Mouse (Mus musculus): ENCODE measurements around the gene Tmem114. TPM values are rescaled to one million over a fixed set of nuclear protein-coding genes. Genes with fewer than 3 reads are reported as not detected.
A peak's percentile ranks its signal among the peaks of the same experiment; 100 is the strongest.

The Tmem114 gene
- polyA plus RNA-seq, 1 experiment from 2014 or later = not detected

DNA sequence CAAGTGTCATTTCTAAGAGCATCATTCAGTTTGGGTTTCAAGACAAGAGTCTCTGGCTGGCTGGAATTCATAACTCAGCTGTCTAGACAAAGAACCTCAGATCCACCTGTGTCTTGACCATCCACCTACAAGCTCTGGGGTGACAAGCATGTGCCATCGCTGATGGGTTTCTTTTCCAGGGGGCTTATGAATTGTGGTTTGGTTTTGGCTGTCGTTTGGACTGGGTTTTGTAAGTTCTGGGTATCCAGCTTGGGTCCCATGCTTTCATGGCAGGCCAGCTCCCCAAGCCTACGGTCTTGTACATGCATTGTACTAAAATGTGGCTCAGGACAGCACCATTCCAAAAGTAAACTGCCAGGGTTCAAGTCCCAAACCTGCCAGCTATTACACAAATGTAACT is 6.8 kb downstream of the Tmem114 start:
- 87% methylated on average over 3 of the region's 3 CpGs for WGBS
- no peak overlapping the region for H3K4me3 ChIP-seq (ENCODE audit: low read depth, low read length)
- H3K4me2 ChIP-seq (ENCODE audit: low read depth, low read length) = no peak overlapping the region
- H3K4me1 ChIP-seq (ENCODE audit: control insufficient read depth, insufficient read depth, low read length) = no peaks in the 10 kb centered on the region
- H3K9me3 ChIP-seq (ENCODE audit: control insufficient read depth, low read length) = no peaks in the 10 kb centered on the region
- DNase-seq (ENCODE audit: low spot score) (no peak), ATAC-seq (ENCODE audit: low read depth) (no peak)
- no peak overlapping the region for H3K27ac ChIP-seq (replicated peaks; ENCODE audit: low read depth, low read length)
- no peaks in the 10 kb centered on the region for H3K36me3 ChIP-seq (ENCODE audit: control insufficient read depth, insufficient read depth, low read length)
- no peak overlapping the region for H3K9ac ChIP-seq (ENCODE audit: low read depth, low read length)
- peaks cover 8% of the 10 kb centered on the region for H3K27me3 ChIP-seq (replicated peaks; ENCODE audit: control insufficient read depth, insufficient read depth, low read length)

- Histone ChIP-seq H3K27me3 (replicated peaks; ENCODE audit: control insufficient read depth, insufficient read depth, low read length) (peaks cover 3% of the 10 kb centered on the region; the same call in 1 of the 2 replicates), H3K4me1 (ENCODE audit: control insufficient read depth, insufficient read depth, low read length) (no peaks in the 10 kb centered on the region), H3K4me2 (ENCODE audit: low read depth, low read length) (no peak overlapping the region), H3K27ac (replicated peaks; ENCODE audit: low read depth, low read length) (no peak overlapping the region), H3K9me3 (ENCODE audit: control insufficient read depth, low read length) (no peaks in the 10 kb centered on the region), H3K4me3 (ENCODE audit: low read depth, low read length) (no peak overlapping the region), H3K36me3 (ENCODE audit: control insufficient read depth, insufficient read depth, low read length) (no peaks in the 10 kb centered on the region), H3K9ac (ENCODE audit: low read depth, low read length) (no peak overlapping the region)
- DNase-seq (ENCODE audit: low spot score) (no peak), ATAC-seq (ENCODE audit: low read depth) (no peak)
- 64% methylated on average over 19 of the region's 20 CpGs for WGBS
Observed at GRCm38 (mm10) chr16:8417011-8417720, 7.8 kb downstream of the Tmem114 start.

- H3K9me3 ChIP-seq (ENCODE audit: control insufficient read depth, low read length) = no peaks in the 10 kb centered on the region
- H3K36me3 ChIP-seq (ENCODE audit: control insufficient read depth, insufficient read depth, low read length) = no peaks in the 10 kb centered on the region
- H3K4me2 ChIP-seq (ENCODE audit: low read depth, low read length) = no peak overlapping the region
- no peaks in the 10 kb centered on the region for H3K4me1 ChIP-seq (ENCODE audit: control insufficient read depth, insufficient read depth, low read length)
- ATAC-seq (ENCODE audit: low read depth) = no peak
- H3K9ac ChIP-seq (ENCODE audit: low read depth, low read length) = no peak overlapping the region
- no peak for DNase-seq (ENCODE audit: low spot score)
- no peak overlapping the region for H3K4me3 ChIP-seq (ENCODE audit: low read depth, low read length)
- H3K27me3 ChIP-seq (replicated peaks; ENCODE audit: control insufficient read depth, insufficient read depth, low read length) = no peaks in the 10 kb centered on the region
- 87% methylated on average over 8 of the region's 8 CpGs for WGBS
- H3K27ac ChIP-seq (replicated peaks; ENCODE audit: low read depth, low read length) = no peak overlapping the region
Observed at GRCm38 (mm10) chr16:8415996-8416395, 8.9 kb downstream of the Tmem114 start.

DNA sequence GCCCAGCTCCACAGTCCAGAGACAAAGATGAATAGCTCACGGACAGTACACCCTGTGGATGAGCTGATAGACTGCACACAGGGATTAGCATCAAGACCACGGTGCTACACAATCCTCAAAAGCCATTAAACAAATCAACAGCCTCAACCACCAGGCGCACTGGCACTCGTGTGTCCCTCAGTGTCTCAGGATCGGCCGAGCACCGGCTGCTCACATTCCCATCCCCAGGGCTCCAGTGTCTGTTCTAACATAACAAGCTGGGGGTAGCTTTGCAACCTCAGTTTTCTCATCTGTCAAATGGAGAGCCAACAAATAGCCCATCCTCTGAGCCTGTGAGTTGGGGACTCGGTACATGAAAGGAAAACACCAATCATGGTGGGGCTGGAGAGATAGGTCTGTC is 11.5 kb downstream of the Tmem114 start:
- ATAC-seq (ENCODE audit: low read depth) (no peak), DNase-seq (ENCODE audit: low spot score) (no peak)
- H3K27ac ChIP-seq (replicated peaks; ENCODE audit: low read depth, low read length) = no peak overlapping the region
- H3K36me3 ChIP-seq (ENCODE audit: control insufficient read depth, insufficient read depth, low read length) = no peaks in the 10 kb centered on the region
- no peaks in the 10 kb centered on the region for H3K9me3 ChIP-seq (ENCODE audit: control insufficient read depth, low read length)
- H3K4me3 ChIP-seq (ENCODE audit: low read depth, low read length) = no peak overlapping the region
- H3K4me1 ChIP-seq (ENCODE audit: control insufficient read depth, insufficient read depth, low read length) = no peaks in the 10 kb centered on the region
- H3K9ac ChIP-seq (ENCODE audit: low read depth, low read length) = no peak overlapping the region
- peaks cover 13% of the 10 kb centered on the region; the same call in 1 of the 2 replicates for H3K27me3 ChIP-seq (replicated peaks; ENCODE audit: control insufficient read depth, insufficient read depth, low read length)
- 63% methylated on average over 8 of the region's 8 CpGs for WGBS
- no peak overlapping the region for H3K4me2 ChIP-seq (ENCODE audit: low read depth, low read length)

GRCm38 (mm10) chr16:8412213-8412612 is 12.7 kb downstream of the Tmem114 start:
- DNase-seq (ENCODE audit: low spot score) (peak; percentile 78), ATAC-seq (ENCODE audit: low read depth) (peak; percentile 86)
- H3K27me3 ChIP-seq (replicated peaks; ENCODE audit: control insufficient read depth, insufficient read depth, low read length) = peaks cover 13% of the 10 kb centered on the region; the same call in 1 of the 2 replicates
- H3K4me2 ChIP-seq (ENCODE audit: low read depth, low read length) = no peak overlapping the region
- no peaks in the 10 kb centered on the region for H3K9me3 ChIP-seq (ENCODE audit: control insufficient read depth, low read length)
- H3K4me3 ChIP-seq (ENCODE audit: low read depth, low read length) = no peak overlapping the region
- no peaks in the 10 kb centered on the region for H3K4me1 ChIP-seq (ENCODE audit: control insufficient read depth, insufficient read depth, low read length)
- H3K9ac ChIP-seq (ENCODE audit: low read depth, low read length) = no peak overlapping the region
- no peak overlapping the region for H3K27ac ChIP-seq (replicated peaks; ENCODE audit: low read depth, low read length)
- WGBS = 9% methylated on average over 7 of the region's 7 CpGs
- H3K36me3 ChIP-seq (ENCODE audit: control insufficient read depth, insufficient read depth, low read length) = no peaks in the 10 kb centered on the region

- 35% methylated on average over 10 of the region's 10 CpGs for WGBS
- no peaks in the 10 kb centered on the region for H3K36me3 ChIP-seq (ENCODE audit: control insufficient read depth, insufficient read depth, low read length)
- H3K4me1 ChIP-seq (ENCODE audit: control insufficient read depth, insufficient read depth, low read length) = no peaks in the 10 kb centered on the region
- no peak for ATAC-seq (ENCODE audit: low read depth)
- H3K9me3 ChIP-seq (ENCODE audit: control insufficient read depth, low read length) = no peaks in the 10 kb centered on the region
- no peak overlapping the region for H3K27ac ChIP-seq (replicated peaks; ENCODE audit: low read depth, low read length)
- peak; percentile 6 for DNase-seq (ENCODE audit: low spot score)
- no peak overlapping the region for H3K9ac ChIP-seq (ENCODE audit: low read depth, low read length)
- H3K4me3 ChIP-seq (ENCODE audit: low read depth, low read length) = no peak overlapping the region
- H3K27me3 ChIP-seq (replicated peaks; ENCODE audit: control insufficient read depth, insufficient read depth, low read length) = peaks cover 13% of the 10 kb centered on the region; the same call in 1 of the 2 replicates
- no peak overlapping the region for H3K4me2 ChIP-seq (ENCODE audit: low read depth, low read length)
Observed at GRCm38 (mm10) chr16:8409197-8409596, 15.7 kb downstream of the Tmem114 start.

DNA sequence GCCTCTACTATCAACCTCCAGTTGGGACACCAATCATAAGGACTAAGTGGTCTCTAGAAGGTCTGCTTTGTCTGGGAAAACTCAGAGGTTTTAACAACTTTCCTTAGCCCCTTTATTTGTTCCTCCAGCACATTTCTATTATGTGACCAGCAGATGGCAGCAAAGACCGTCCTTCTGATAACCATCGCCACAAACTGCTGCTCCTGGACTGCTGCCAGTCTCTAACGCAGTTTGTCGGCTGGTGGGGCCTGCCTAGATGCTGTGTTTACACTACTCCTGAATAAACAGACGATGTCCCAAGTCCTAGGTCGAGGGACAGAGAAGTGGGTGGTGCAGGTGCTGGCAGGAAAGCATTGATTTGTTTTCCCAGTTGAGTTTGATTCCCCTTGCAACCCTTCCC is 18.2 kb downstream of the Tmem114 start:
- Histone ChIP-seq H3K36me3 (ENCODE audit: control insufficient read depth, insufficient read depth, low read length) (no peaks in the 10 kb centered on the region), H3K4me3 (ENCODE audit: low read depth, low read length) (no peak overlapping the region), H3K27me3 (replicated peaks; ENCODE audit: control insufficient read depth, insufficient read depth, low read length) (peaks cover 13% of the 10 kb centered on the region; the same call in 1 of the 2 replicates), H3K9ac (ENCODE audit: low read depth, low read length) (no peak overlapping the region), H3K9me3 (ENCODE audit: control insufficient read depth, low read length) (no peaks in the 10 kb centered on the region), H3K4me1 (ENCODE audit: control insufficient read depth, insufficient read depth, low read length) (no peaks in the 10 kb centered on the region), H3K4me2 (ENCODE audit: low read depth, low read length) (no peak overlapping the region), H3K27ac (replicated peaks; ENCODE audit: low read depth, low read length) (no peak overlapping the region)
- 0% methylated on average over 6 of the region's 6 CpGs for WGBS
- DNase-seq (ENCODE audit: low spot score) (peak; percentile 86), ATAC-seq (ENCODE audit: low read depth) (no peak)

DNA sequence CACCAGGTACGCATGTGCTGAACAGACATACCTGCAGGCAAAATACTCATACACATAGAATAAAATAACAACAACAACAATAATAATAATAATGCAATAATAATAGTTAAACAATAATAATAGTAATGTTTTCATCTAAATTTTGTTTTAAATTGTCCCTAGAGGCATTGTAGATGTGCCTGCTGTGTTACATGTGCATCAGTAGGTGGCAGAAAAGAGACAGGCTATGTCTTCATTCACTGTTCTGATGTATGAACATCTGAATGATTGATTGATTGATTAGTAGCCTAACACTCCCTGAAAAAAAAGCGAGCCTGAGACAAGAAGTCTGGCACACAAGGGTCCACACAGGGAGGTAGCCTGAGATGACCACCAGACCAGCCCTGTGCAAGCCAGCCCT is 22.3 kb downstream of the Tmem114 start:
- Histone ChIP-seq H3K9ac (ENCODE audit: low read depth, low read length) (no peak overlapping the region), H3K4me3 (ENCODE audit: low read depth, low read length) (no peak overlapping the region), H3K4me1 (ENCODE audit: control insufficient read depth, insufficient read depth, low read length) (no peaks in the 10 kb centered on the region), H3K36me3 (ENCODE audit: control insufficient read depth, insufficient read depth, low read length) (no peaks in the 10 kb centered on the region), H3K4me2 (ENCODE audit: low read depth, low read length) (no peak overlapping the region), H3K9me3 (ENCODE audit: control insufficient read depth, low read length) (no peaks in the 10 kb centered on the region), H3K27me3 (replicated peaks; ENCODE audit: control insufficient read depth, insufficient read depth, low read length) (no peaks in the 10 kb centered on the region), H3K27ac (replicated peaks; ENCODE audit: low read depth, low read length) (no peak overlapping the region)
- ATAC-seq (ENCODE audit: low read depth) (no peak), DNase-seq (ENCODE audit: low spot score) (no peak)
- 71% methylated on average over 2 of the region's 2 CpGs for WGBS
